Mouse (Mus musculus) liver, embryonic 13.5 days (tissue): ENCODE results near the gene Fbxo2. TPM values are rescaled to one million over a fixed set of nuclear protein-coding genes. Genes with fewer than 3 reads are reported as not detected.
"Not testable (repeated sequence)": the region's sequence is repeated elsewhere in the genome, so short reads cannot be mapped to it uniquely, and the experiment has no call there.

Source experiments
- ATAC-seq: fragments of 200-750 bp; cut with Nextera tagmentation; 2 replicates; pipeline ENCODE4 v1.8.0; 2017; ENCODE audit warnings: low read depth, mild to moderate bottlenecking, moderate number of reproducible peaks, moderate library complexity
- DNase-seq: peaks from one replicate; pipeline ENCODE4 v3.0.0; 2022
- H3K27ac ChIP-seq: fragments of 300-500 bp; sonication (generic); 2 replicates; pipeline ENCODE4 v1.5.1; 2015; ENCODE audit warnings: moderate library complexity, mild to moderate bottlenecking, inconsistent platforms
- H3K27me3 ChIP-seq: fragments of 300-500 bp; sonication (generic); 2 replicates; pipeline ENCODE4 v1.6.1; 2015; ENCODE audit warnings: mild to moderate bottlenecking, inconsistent platforms
- H3K36me3 ChIP-seq: fragments of 300-500 bp; sonication (generic); 2 replicates; pipeline ENCODE4 v1.6.1; 2015; ENCODE audit warnings: mild to moderate bottlenecking, inconsistent platforms
- H3K4me1 ChIP-seq: fragments of 300-500 bp; sonication (generic); replicated peaks from 2 replicates; pipeline ENCODE4 v1.6.1; 2015; ENCODE audit warnings: inconsistent platforms
- H3K4me2 ChIP-seq: fragments of 300-500 bp; sonication (generic); 2 replicates; pipeline ENCODE4 v1.6.1; 2015; ENCODE audit warnings: inconsistent platforms, mild to moderate bottlenecking, moderate library complexity
- H3K4me3 ChIP-seq: fragments of 300-500 bp; sonication (generic); replicated peaks from 2 replicates; pipeline ENCODE4 v1.5.1; 2015; ENCODE audit warnings: mild to moderate bottlenecking, inconsistent platforms
- H3K9ac ChIP-seq: fragments of 300-500 bp; sonication (generic); 2 replicates; pipeline ENCODE4 v1.6.1; 2015; ENCODE audit warnings: mild to moderate bottlenecking, inconsistent platforms
- H3K9me3 ChIP-seq: fragments of 300-500 bp; sonication (generic); replicated peaks from 2 replicates; pipeline ENCODE4 v1.6.1; 2016; ENCODE audit warnings: inconsistent platforms
- whole genome bisulfite sequencing: fragments of 180-500 bp; shearing (Covaris S2); methylation state at CpG from one replicate; pipeline ENCODE4 v1.1.7; 2015; ENCODE audit not compliant: insufficient replicate concordance; 5-methylcytosine and 5-hydroxymethylcytosine counted together
- polyA plus RNA-seq: library from polyadenylated mRNA; unstranded; fragments of >200 nt; fragmentation: Nextera tagmentation; extraction: Ambion mirVana; gene quantifications from 2 replicates; pipeline ENCODE4 v1.2.1, GENCODE M21; 2015

The Fbxo2 gene
- polyA plus RNA-seq = 0.22 and 0.36 TPM in 2 replicates

DNA sequence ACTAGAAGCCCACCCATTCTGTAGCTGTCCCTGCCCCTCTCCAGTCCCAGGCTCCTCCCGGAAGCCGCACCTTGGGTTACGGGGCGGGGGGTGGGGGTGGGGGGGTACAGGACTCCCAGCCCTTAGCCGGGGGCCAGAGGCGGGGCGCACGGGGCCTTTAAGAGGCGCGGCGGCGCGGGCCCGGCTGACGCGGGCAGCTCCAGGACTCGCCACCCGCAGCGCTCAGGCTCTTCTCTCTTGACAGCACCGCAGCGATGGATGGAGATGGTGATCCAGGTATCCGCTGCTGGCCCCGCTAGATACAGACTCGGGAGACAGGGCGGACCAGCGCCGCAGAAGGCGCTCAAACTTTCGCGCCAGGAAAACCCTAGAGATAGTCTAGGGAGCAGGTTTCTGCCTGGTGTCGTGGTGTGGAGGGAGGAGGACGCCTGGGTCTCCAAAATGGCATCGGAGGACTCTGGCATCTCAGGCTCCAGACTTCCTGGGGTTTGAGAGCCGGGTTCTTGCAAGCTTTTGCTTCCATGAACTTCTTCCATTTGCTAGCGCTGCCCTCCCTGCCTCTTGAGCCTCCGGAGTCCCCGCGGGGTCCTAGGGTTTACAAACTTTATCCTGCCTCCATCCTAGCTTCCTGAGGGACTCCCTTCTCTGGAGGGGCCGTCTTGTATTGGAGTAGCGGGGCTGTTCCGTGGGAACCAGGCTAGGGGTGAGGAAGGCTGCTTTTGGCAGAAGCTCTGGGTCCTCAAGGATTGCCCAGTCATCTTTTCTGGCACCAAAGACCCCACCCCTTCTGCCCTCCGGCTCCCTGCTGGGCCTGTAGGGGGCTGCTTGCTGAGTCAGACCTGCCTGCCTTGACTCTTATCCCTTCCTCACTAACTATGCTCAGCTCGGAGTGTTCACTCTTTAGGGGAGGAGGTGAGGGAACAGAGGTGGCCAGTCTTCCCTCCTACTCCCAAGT is at the start of gene Fbxo2, which contains the start of gene Fbxo44:
Gene Fbxo2 (plus strand): TSS at position 186 of the 955 bp plus-strand sequence.
Gene Fbxo44 (minus strand): TSS at position 47 of the 955 bp plus-strand sequence.
- ATAC-seq = peak; percentile 32; the same call in 1 of the 2 replicates

DNA sequence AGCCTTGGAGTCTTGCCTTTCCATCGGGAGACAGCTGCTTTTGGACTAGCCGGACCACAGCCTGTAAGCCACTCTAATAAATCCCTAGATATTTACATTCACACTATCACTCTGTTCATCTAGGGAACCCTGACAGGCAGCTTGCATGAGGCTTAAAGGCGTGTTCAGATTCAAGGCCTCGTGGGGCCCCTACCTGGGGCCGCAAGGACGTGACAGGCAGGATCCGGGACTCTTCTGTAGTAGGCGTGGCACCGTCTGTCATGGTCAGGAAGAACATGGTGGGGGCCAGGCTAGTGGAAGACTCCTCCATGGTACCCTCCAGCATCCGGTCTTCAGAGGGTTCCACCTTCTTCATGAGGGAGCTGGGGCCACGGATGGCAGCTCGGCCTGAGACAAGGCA is 47.9 kb upstream of the Fbxo2 start:
- H3K9me3 ChIP-seq = no peaks in the 10 kb centered on the region; the same call in 1 of the 2 replicates
- H3K36me3 ChIP-seq = no peaks in the 10 kb centered on the region
- no peak overlapping the region for H3K4me3 ChIP-seq
- H3K27me3 ChIP-seq = peaks cover 13% of the 10 kb centered on the region
- no peak for DNase-seq
- no peak overlapping the region for H3K9ac ChIP-seq
- ATAC-seq = no peak
- no peak overlapping the region for H3K27ac ChIP-seq
- H3K4me2 ChIP-seq = no peak overlapping the region
- H3K4me1 ChIP-seq = peaks cover 7% of the 10 kb centered on the region
- WGBS = 54% methylated on average over 12 of the region's 12 CpGs

More for the DNA sequence above, at the start of gene Fbxo2, which contains the start of gene Fbxo44:
- DNase-seq = no peak
- peaks cover 78% of the 10 kb centered on the region for H3K27me3 ChIP-seq
- WGBS = 1% methylated on average over 43 of the region's 43 CpGs
- peak within 1 kb of the TSS; percentile 97 for H3K4me2 ChIP-seq
- peaks cover 46% of the 10 kb centered on the region for H3K4me1 ChIP-seq
- H3K9me3 ChIP-seq = no peaks in the 10 kb centered on the region
- H3K36me3 ChIP-seq = no peaks in the 10 kb centered on the region
- no peak within 1 kb of the TSS for H3K27ac ChIP-seq
- H3K9ac ChIP-seq = peak within 1 kb of the TSS; percentile 76
- H3K4me3 ChIP-seq = peak within 1 kb of the TSS; percentile 67

DNA sequence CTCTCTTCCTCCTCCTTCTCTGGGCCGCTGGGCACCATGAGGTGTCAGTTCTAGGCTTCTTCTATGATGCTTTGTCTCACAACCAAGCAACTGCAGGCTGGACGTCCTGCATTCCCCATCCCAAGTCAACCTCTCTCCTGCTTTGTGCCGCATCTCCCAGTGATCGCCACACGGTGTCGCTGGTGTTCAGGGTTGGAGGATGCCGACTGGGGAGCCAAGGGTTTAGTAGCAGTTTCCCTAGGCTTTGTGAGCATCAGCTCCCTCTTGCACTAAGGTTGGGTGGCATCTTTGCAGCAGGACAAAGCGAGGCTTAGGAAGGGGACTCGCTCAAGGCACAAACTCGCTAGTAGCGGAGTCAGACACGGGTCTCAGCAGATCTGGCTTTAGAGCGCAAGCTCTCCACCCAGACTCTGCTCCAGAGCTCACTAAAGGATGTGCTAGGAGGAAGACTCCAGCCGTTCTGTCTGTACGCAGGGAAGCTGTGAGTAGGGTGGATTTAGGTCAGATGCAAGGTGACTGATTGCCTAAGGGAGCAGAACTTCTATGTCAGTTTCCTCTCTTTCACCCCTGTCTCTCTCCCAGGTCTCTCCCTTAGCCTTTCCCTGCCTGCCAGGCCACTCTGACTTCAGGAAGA is 45.5 kb upstream of the Fbxo2 start:
- peaks cover 5% of the 10 kb centered on the region; the same call in 1 of the 2 replicates for H3K27me3 ChIP-seq
- 7% methylated on average over 15 of the region's 15 CpGs for WGBS
- no peaks in the 10 kb centered on the region for H3K36me3 ChIP-seq
- ATAC-seq (peak; percentile 55), DNase-seq (peak; percentile 63)
- H3K4me3 ChIP-seq = no peak overlapping the region
- H3K4me2 ChIP-seq = no peak overlapping the region
- peaks cover 7% of the 10 kb centered on the region; the same call in 1 of the 2 replicates for H3K4me1 ChIP-seq
- no peaks in the 10 kb centered on the region; the same call in 1 of the 2 replicates for H3K9me3 ChIP-seq
- no peak overlapping the region for H3K9ac ChIP-seq
- H3K27ac ChIP-seq = no peak overlapping the region

DNA sequence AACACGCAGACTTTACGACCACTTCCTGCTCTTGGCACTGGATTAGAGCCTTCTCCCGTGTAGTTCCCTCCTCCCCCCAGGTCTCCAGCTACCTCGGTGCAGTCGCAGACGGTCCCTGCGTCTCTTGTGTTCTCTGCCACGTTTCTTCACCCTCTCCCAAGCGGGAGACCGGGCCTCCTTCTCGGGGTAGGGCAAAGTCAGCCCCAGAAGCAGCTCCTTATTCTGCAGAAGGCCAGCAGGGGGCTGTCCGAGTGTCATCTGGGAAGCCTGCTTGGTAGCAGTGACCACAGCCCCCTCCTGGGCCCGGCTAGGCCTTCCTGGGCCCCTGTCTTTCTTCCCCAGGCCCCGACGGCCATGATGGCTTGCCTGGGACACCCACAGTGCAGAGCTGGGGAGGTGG is 45.0 kb upstream of the Fbxo2 start:
- ATAC-seq (no peak), DNase-seq (no peak)
- no peak overlapping the region for H3K9ac ChIP-seq
- H3K36me3 ChIP-seq = no peaks in the 10 kb centered on the region
- H3K27ac ChIP-seq = no peak overlapping the region
- no peak overlapping the region for H3K4me3 ChIP-seq
- peaks cover 7% of the 10 kb centered on the region; the same call in 1 of the 2 replicates for H3K4me1 ChIP-seq
- WGBS = 4% methylated on average over 15 of the region's 15 CpGs
- H3K4me2 ChIP-seq = no peak overlapping the region
- no peaks in the 10 kb centered on the region; the same call in 1 of the 2 replicates for H3K9me3 ChIP-seq
- H3K27me3 ChIP-seq = peaks cover 5% of the 10 kb centered on the region; the same call in 1 of the 2 replicates

DNA sequence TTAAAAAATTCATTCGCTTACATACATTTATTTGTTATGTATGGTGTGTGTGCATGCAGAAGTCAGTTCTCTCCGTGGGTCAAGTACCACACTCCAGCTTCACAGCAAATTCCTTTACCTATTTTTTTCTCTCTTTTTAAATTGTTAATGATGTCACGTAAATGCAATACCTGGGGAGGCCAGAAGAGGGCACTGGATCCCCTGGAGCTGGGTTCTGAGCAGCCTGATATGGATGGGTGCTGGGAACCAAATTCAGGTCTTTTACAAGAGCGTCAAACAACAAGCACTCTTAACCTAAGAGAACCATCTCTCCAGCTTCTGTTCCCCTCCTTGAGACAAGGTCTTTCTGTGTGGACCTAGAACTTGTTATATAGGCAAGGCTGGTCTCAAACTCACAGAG is 43.8 kb upstream of the Fbxo2 start:
- H3K27ac ChIP-seq = no peak overlapping the region
- peaks cover 11% of the 10 kb centered on the region for H3K27me3 ChIP-seq
- DNase-seq (no peak), ATAC-seq (no peak)
- no peak overlapping the region for H3K9ac ChIP-seq
- no peaks in the 10 kb centered on the region for H3K36me3 ChIP-seq
- H3K4me1 ChIP-seq = peaks cover 7% of the 10 kb centered on the region; the same call in 1 of the 2 replicates
- no peaks in the 10 kb centered on the region; the same call in 1 of the 2 replicates for H3K9me3 ChIP-seq
- H3K4me3 ChIP-seq = no peak overlapping the region
- no peak overlapping the region for H3K4me2 ChIP-seq
- 70% methylated on average over 4 of the region's 4 CpGs for WGBS

DNA sequence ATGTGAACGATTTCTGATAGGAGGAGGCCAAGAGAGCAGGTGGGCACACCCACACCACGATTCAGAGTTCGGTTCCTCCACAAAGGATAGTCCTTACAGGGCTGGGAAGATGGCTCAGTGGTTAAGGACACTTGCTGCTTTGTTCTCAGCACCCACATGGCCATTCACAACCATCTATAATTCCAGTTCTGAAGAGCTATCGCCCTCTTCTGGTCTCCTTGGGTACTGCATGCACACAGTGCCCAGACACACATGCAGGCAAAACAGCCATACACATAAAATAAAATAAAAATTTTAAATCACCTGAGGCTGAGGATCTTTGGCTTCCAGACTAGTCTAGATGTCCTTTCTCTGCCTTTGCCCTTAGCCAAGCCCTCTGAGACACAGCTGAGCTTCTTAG is 43.0 kb upstream of the Fbxo2 start:
- ATAC-seq = no peak

DNA sequence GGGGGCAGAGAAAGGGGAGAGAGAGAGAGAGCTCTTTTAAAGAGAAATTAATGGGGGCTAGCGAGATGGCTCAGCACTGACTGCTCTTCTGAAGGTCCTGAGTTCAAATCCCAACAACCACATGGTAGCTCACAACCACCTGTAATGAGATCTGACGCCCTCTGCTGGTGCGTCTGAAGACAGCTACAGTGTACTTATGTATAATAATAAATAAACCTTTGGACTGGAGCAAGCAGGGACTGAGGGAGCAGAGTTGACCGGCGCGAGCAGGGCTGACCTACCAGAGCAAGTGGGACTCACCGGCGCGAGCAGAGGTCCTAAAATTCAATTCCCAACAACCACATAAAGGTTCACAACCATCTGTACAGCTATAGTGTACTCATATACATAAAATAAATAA is 40.8 kb upstream of the Fbxo2 start:
- DNase-seq, H3K4me1 ChIP-seq, H3K9me3 ChIP-seq, H3K4me2 ChIP-seq, H3K4me3 ChIP-seq, ATAC-seq, H3K9ac ChIP-seq, H3K27ac ChIP-seq, H3K36me3 ChIP-seq: not testable (repeated sequence)
- H3K27me3 ChIP-seq = peaks cover 12% of the 10 kb centered on the region
- WGBS = 67% methylated on average over 9 of the region's 9 CpGs

More for the DNA sequence above, 43.0 kb upstream of the Fbxo2 start:
- no peaks in the 10 kb centered on the region for H3K36me3 ChIP-seq
- peaks cover 11% of the 10 kb centered on the region for H3K27me3 ChIP-seq
- H3K4me1 ChIP-seq = peaks cover 7% of the 10 kb centered on the region; the same call in 1 of the 2 replicates
- H3K9me3 ChIP-seq = no peaks in the 10 kb centered on the region; the same call in 1 of the 2 replicates
- H3K4me2 ChIP-seq = no peak overlapping the region
- DNase-seq = no peak
- H3K9ac ChIP-seq = no peak overlapping the region
- no peak overlapping the region for H3K27ac ChIP-seq
- 70% methylated on average over 4 of the region's 4 CpGs for WGBS
- H3K4me3 ChIP-seq = no peak overlapping the region

DNA sequence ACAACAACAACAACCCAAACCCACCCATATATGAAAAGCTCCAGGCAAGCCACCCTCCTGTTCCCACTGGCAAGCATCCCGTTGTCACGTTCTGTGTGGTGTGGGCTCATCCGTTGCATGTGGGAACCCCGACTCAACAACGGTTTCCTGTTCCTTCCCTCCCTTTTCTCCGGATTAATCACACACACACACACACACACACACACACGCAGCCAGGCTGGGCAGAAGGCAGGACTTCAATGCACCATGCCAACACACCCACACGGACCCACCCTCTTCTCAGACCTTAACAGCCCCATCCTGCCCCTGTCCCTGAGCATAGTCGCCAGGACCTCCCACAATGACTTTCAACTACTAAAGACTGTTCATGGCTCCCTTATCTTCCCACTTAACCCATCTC is 39.9 kb upstream of the Fbxo2 start:
- ATAC-seq (no peak), DNase-seq (no peak)
- WGBS = 56% methylated on average over 9 of the region's 9 CpGs
- H3K27ac ChIP-seq = no peak overlapping the region
- no peaks in the 10 kb centered on the region for H3K4me1 ChIP-seq
- no peak overlapping the region for H3K4me2 ChIP-seq
- H3K9me3 ChIP-seq = no peaks in the 10 kb centered on the region; the same call in 1 of the 2 replicates
- no peak overlapping the region for H3K4me3 ChIP-seq
- no peak overlapping the region for H3K9ac ChIP-seq
- no peaks in the 10 kb centered on the region for H3K36me3 ChIP-seq
- H3K27me3 ChIP-seq = peaks cover 9% of the 10 kb centered on the region; the same call in 1 of the 2 replicates

DNA sequence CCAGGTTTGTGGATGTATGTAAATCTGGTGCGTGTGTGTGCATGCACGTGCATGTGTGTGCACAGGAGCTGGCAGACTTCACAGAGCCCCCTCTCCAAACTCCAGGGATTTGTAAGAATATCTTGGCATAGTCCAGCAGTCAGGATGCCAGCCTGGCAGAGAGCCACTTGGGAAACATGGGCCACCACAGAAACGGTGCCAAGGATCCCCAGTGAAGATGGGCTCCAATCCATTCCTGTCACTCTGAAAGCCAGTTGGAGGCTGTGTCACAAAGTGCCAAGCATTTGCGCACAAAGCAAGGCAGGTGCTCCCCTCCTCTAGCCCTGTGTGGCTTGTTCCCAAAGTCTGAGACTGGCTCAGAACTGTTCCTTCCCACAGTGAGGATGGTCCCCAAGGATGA is 39.1 kb upstream of the Fbxo2 start:
- Histone ChIP-seq H3K4me2 (no peak overlapping the region), H3K4me1 (no peaks in the 10 kb centered on the region), H3K4me3 (no peak overlapping the region), H3K27ac (no peak overlapping the region), H3K36me3 (no peaks in the 10 kb centered on the region), H3K9me3 (no peaks in the 10 kb centered on the region; the same call in 1 of the 2 replicates), H3K9ac (no peak overlapping the region), H3K27me3 (peaks cover 9% of the 10 kb centered on the region; the same call in 1 of the 2 replicates)
- WGBS = 60% methylated on average over 4 of the region's 4 CpGs
- DNase-seq = no peak
- ATAC-seq = no peak

DNA sequence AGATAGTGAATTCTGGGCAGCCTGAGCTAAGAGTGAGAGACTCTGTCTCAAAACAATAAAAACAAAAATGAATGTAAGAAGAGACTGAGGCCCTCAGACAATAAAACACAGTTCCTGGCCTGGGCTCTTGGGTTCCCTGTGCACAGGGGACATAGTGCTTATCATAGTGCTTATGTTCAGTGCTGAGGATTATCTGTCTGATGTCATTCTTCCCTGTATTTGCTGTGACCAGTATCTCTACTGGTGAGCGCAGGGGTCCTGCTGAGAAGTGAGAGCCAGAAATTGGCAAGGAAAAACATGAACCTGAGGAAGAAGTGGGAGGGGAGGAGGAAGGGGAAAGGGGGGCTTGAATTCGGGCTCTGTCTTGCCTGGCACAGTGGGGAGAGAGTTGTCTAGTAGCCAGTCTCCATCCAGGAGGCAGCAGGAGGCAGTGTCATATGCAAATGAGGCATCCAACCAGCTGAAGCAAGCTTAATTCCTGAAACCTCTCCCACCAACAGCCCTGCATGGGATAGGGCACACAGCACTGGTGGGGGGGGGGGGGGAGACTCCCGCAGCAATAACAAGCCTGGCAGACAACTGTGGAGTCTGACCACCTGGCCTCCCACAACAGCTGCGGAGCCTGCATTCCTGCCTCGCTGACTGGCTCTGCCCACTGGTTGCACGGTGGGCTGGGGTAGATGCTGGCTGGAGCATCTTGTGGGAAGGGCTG is 38.3 kb upstream of the Fbxo2 start:
- no peak overlapping the region for H3K27ac ChIP-seq
- no peak overlapping the region for H3K4me2 ChIP-seq
- WGBS = 28% methylated on average over 6 of the region's 6 CpGs
- no peaks in the 10 kb centered on the region for H3K36me3 ChIP-seq
- H3K27me3 ChIP-seq = peaks cover 10% of the 10 kb centered on the region; the same call in 1 of the 2 replicates
- no peak for DNase-seq
- no peak overlapping the region for H3K4me3 ChIP-seq
- no peaks in the 10 kb centered on the region; the same call in 1 of the 2 replicates for H3K9me3 ChIP-seq
- H3K9ac ChIP-seq = no peak overlapping the region
- no peak for ATAC-seq
- H3K4me1 ChIP-seq = no peaks in the 10 kb centered on the region
